Mouse (Mus musculus): Measurements from ENCODE around the gene Adgrd1.

DNA sequence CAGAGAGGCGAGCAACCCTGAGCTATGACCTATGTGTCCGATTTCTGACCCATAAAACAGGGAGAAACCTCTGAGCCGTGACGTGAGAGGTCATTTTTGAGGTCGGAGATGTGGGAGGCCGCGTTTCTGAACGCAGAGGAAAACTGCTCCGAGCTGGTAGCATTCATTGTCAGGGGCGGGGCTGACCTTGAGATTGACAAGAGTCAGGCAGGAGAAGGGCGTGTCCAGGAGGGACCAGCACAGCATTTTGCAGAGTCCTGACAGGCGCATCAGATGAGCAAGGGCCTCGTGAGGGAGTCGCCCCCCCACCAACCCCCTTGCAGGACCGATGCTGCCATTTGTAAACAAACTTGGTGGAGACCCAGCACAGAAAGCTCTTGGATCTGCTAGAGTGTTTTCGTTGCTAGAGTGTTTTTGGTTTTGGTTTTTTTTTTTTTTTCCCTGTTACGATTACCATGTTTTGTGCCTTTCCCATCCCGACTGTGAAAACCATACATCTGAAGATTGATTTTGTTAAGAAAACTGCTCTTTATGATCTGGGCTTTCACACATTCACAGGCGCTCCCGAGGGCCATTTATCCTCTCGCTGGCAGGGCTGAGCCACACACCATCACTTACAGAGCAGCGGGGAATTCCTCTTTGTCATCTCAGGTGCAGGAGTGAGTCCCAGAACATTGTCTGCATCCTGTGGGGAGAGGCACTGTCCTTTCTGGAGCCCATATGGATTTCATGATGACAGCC is 121.1 kb downstream of the Adgrd1 start:
- TF ChIP-seq CTCF (IDR thresholded peaks at IDR 0.05; ENCODE audit: borderline replicate concordance, control insufficient read depth, extremely low read depth, insufficient read depth, low read length, poor library complexity) (no peak), POLR2A (IDR thresholded peaks at IDR 0.05; ENCODE audit: control insufficient read depth, extremely low read depth, insufficient read depth, low read length, poor library complexity) (no peak)
